Mouse (Mus musculus) erythroblast, embryonic 14.5 days (primary cell): ENCODE measurements around the gene Prss43. TPM values are rescaled to one million over a fixed set of nuclear protein-coding genes. Genes with fewer than 3 reads are reported as not detected.

ENCODE experiments used
- H3K27me3 ChIP-seq: 2 replicates; pipeline ENCODE4 v1.6.1; 2012; ENCODE audit warnings: inconsistent platforms; ENCODE audit not compliant: control insufficient read depth
- H3K36me3 ChIP-seq: 2 replicates; pipeline ENCODE4 v1.6.1; 2012; ENCODE audit warnings: mild to moderate bottlenecking, inconsistent platforms; ENCODE audit not compliant: control insufficient read depth
- H3K4me1 ChIP-seq: 2 replicates; pipeline ENCODE4 v1.6.1; 2012; ENCODE audit warnings: inconsistent platforms; ENCODE audit not compliant: control insufficient read depth
- H3K4me3 ChIP-seq: replicated peaks from 2 replicates; pipeline ENCODE3; 2012; ENCODE audit warnings: moderate library complexity, mild to moderate bottlenecking, inconsistent platforms
- H3K9me3 ChIP-seq: 2 replicates; pipeline ENCODE4 v1.6.1; 2012; ENCODE audit warnings: low read length, inconsistent platforms, mixed read lengths; ENCODE audit not compliant: control insufficient read depth
- GATA1 ChIP-seq: IDR thresholded peaks from 2 replicates; pipeline ENCODE4 v1.6.1; 2012; ENCODE audit warnings: low read length, inconsistent platforms, mixed read lengths
- TAL1 ChIP-seq: IDR thresholded peaks from 3 replicates; pipeline ENCODE4 v1.6.1; 2012; ENCODE audit warnings: low read length, inconsistent platforms, mixed read lengths
- polyA plus RNA-seq: library from polyadenylated mRNA; stranded (reverse); fragments of >175 nt; gene quantifications from 2 replicates; pipeline ENCODE4 v1.2.3, GENCODE M21; 2012

Gene Prss43
- polyA plus RNA-seq, 1 experiment, result not detected

GRCm38 (mm10) chr9:110833021-110833420 is 6.5 kb downstream of the Prss43 start:
- Histone ChIP-seq H3K9me3 (no peaks in the 10 kb centered on the region), H3K36me3 (no peaks in the 10 kb centered on the region), H3K4me1 (no peaks in the 10 kb centered on the region), H3K4me3 (no peak overlapping the region), H3K27me3 (no peaks in the 10 kb centered on the region)
- TF ChIP-seq GATA1, result no peak
- no peak for TF ChIP-seq TAL1

- TF ChIP-seq GATA1 (no peak), TAL1 (no peak)
- H3K27me3 ChIP-seq, result no peaks in the 10 kb centered on the region
- H3K36me3 ChIP-seq, result no peaks in the 10 kb centered on the region
- no peaks in the 10 kb centered on the region for H3K4me1 ChIP-seq
- no peak within 1 kb of the TSS for H3K4me3 ChIP-seq
- no peaks in the 10 kb centered on the region for H3K9me3 ChIP-seq
Measured at GRCm38 (mm10) chr9:110834411-110834810, 7.9 kb downstream of the Prss43 start, which contains the start of gene Prss45. Gene Prss45 (plus strand): TSS chr9:110834588.

GRCm38 (mm10) chr9:110834961-110835360 is 8.5 kb downstream of the Prss43 start:
- H3K9me3 ChIP-seq, result no peaks in the 10 kb centered on the region
- H3K27me3 ChIP-seq, result no peaks in the 10 kb centered on the region
- TF ChIP-seq TAL1 (no peak; the same call in 2 of the 3 replicates), GATA1 (no peak)
- H3K36me3 ChIP-seq, result no peaks in the 10 kb centered on the region
- no peak overlapping the region for H3K4me3 ChIP-seq
- H3K4me1 ChIP-seq, result no peaks in the 10 kb centered on the region

GRCm38 (mm10) chr9:110836112-110836511 is 9.6 kb downstream of the Prss43 start:
- H3K4me1 ChIP-seq, result no peaks in the 10 kb centered on the region
- H3K27me3 ChIP-seq, result no peaks in the 10 kb centered on the region
- no peak overlapping the region for H3K4me3 ChIP-seq
- TF ChIP-seq GATA1, result no peak
- TF ChIP-seq TAL1, result no peak
- no peaks in the 10 kb centered on the region for H3K9me3 ChIP-seq
- H3K36me3 ChIP-seq, result no peaks in the 10 kb centered on the region

- Histone ChIP-seq H3K27me3 (no peaks in the 10 kb centered on the region), H3K4me3 (no peak overlapping the region), H3K36me3 (no peaks in the 10 kb centered on the region), H3K9me3 (no peaks in the 10 kb centered on the region), H3K4me1 (no peaks in the 10 kb centered on the region)
- TF ChIP-seq GATA1 (no peak), TAL1 (no peak)
Measured at GRCm38 (mm10) chr9:110840905-110841304, 14.4 kb downstream of the Prss43 start.

GRCm38 (mm10) chr9:110841438-110841837 is 14.9 kb downstream of the Prss43 start:
- H3K36me3 ChIP-seq, result no peaks in the 10 kb centered on the region
- H3K4me1 ChIP-seq, result no peaks in the 10 kb centered on the region
- H3K27me3 ChIP-seq, result no peaks in the 10 kb centered on the region
- no peaks in the 10 kb centered on the region for H3K9me3 ChIP-seq
- no peak overlapping the region for H3K4me3 ChIP-seq
- TF ChIP-seq GATA1 (no peak), TAL1 (no peak)

- Histone ChIP-seq H3K9me3 (no peaks in the 10 kb centered on the region), H3K36me3 (no peaks in the 10 kb centered on the region), H3K4me3 (no peak within 1 kb of the TSS), H3K27me3 (no peaks in the 10 kb centered on the region), H3K4me1 (no peaks in the 10 kb centered on the region)
- no peak for TF ChIP-seq GATA1
- TF ChIP-seq TAL1, result no peak
Measured at GRCm38 (mm10) chr9:110844206-110844605, 17.7 kb downstream of the Prss43 start, which contains the start of gene Prss46. Gene Prss46 (plus strand): TSS chr9:110844506.

GRCm38 (mm10) chr9:110849162-110849561 is 22.7 kb downstream of the Prss43 start:
- no peaks in the 10 kb centered on the region for H3K27me3 ChIP-seq
- no peak for TF ChIP-seq TAL1
- no peak for TF ChIP-seq GATA1
- no peaks in the 10 kb centered on the region for H3K4me1 ChIP-seq
- H3K36me3 ChIP-seq, result no peaks in the 10 kb centered on the region
- H3K9me3 ChIP-seq, result no peaks in the 10 kb centered on the region
- H3K4me3 ChIP-seq, result no peak overlapping the region

GRCm38 (mm10) chr9:110855903-110856302 is 29.4 kb downstream of the Prss43 start:
- Histone ChIP-seq H3K4me1 (peaks cover 23% of the 10 kb centered on the region), H3K4me3 (no peak overlapping the region), H3K9me3 (no peaks in the 10 kb centered on the region), H3K27me3 (peaks cover 13% of the 10 kb centered on the region), H3K36me3 (no peaks in the 10 kb centered on the region)
- TF ChIP-seq GATA1 (no peak), TAL1 (no peak)

GRCm38 (mm10) chr9:110856920-110857319 is 30.4 kb downstream of the Prss43 start:
- peaks cover 13% of the 10 kb centered on the region for H3K27me3 ChIP-seq
- TF ChIP-seq GATA1 (no peak), TAL1 (no peak)
- H3K4me3 ChIP-seq, result no peak overlapping the region
- H3K9me3 ChIP-seq, result no peaks in the 10 kb centered on the region
- H3K4me1 ChIP-seq, result peaks cover 23% of the 10 kb centered on the region
- H3K36me3 ChIP-seq, result no peaks in the 10 kb centered on the region
